ENCODE assay signal across 24 mouse cellular contexts in the genomic region with DNA sequence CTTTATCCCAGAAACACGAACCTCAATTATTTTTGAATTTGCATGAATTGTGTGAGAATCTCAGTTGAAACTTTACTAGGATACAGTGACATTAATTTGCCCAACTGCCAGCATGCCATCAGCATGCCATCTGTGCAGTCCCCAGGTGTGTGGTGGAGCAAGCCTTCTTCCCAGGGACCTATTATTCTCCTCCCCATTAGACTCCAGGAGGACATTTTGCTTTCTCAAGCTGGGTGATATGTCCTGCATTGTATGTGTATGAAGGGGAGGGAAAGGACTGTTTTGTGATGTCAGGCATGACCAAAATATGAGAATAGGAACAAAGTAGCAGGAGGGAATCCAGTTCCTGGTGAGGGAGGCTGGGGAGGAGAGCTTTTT.
A peak's percentile ranks its signal among the peaks of the same experiment; 100 is the strongest.
DNase-seq lines count a peak whose midpoint lies in the region; ATAC-seq lines count a peak whose summit lies in the region.
"Had no signal": no experiment of that assay in that cellular context is flagged by ENCODE, and none has a peak within 500 bp of the region (broad histone marks: within the 10 kb centered on the region; RNA-seq: fewer than 3 reads in every experiment).

No protein-coding gene starts in this region.

- peak overlapping the region; percentile 13; the same call in 1 of the 2 replicates for H3K4me2 ChIP-seq in midbrain, embryonic 13.5 days (replicated peaks)
- H3K4me2 ChIP-seq in midbrain, embryonic 16.5 days (ENCODE audit: low read length), result peak overlapping the region; percentile 2; the same call in 1 of the 2 replicates
- H3K4me2 ChIP-seq: embryonic facial prominence, embryonic 13.5 days; forebrain, embryonic 15.5 days; kidney, embryonic 15.5 days; limb, embryonic 12.5 days; liver, embryonic 11.5 days had no signal

- H3K9me3 ChIP-seq in midbrain, embryonic 13.5 days, result no peaks in the 10 kb centered on the region
- H3K9me3 ChIP-seq in midbrain, embryonic 10.5 days (replicated peaks), result no peaks in the 10 kb centered on the region
- H3K9me3 ChIP-seq in midbrain, embryonic 16.5 days (replicated peaks; ENCODE audit: control insufficient read depth, low read length, poor library complexity, severe bottlenecking), result no peaks in the 10 kb centered on the region
- H3K9me3 ChIP-seq: embryonic facial prominence, embryonic 13.5 days; forebrain, embryonic 15.5 days; kidney, embryonic 15.5 days; limb, embryonic 12.5 days had no signal

- H3K4me1 ChIP-seq in midbrain, embryonic 13.5 days (replicated peaks), result no peaks in the 10 kb centered on the region
- H3K4me1 ChIP-seq in midbrain, embryonic 10.5 days, result no peaks in the 10 kb centered on the region
- H3K4me1 ChIP-seq in midbrain, embryonic 16.5 days (ENCODE audit: control insufficient read depth, insufficient read depth, low read length), result no peaks in the 10 kb centered on the region
- H3K4me1 ChIP-seq: embryonic facial prominence, embryonic 13.5 days; forebrain, embryonic 15.5 days; kidney, embryonic 15.5 days; limb, embryonic 12.5 days had no signal

- no peaks in the 10 kb centered on the region for H3K36me3 ChIP-seq in midbrain, embryonic 13.5 days
- H3K36me3 ChIP-seq in midbrain, embryonic 10.5 days, result no peaks in the 10 kb centered on the region
- no peaks in the 10 kb centered on the region for H3K36me3 ChIP-seq in midbrain, embryonic 16.5 days (ENCODE audit: control insufficient read depth, insufficient read depth, low read length)
- H3K36me3 ChIP-seq: embryonic facial prominence, embryonic 13.5 days; forebrain, embryonic 15.5 days; kidney, embryonic 15.5 days; limb, embryonic 12.5 days had no signal

- H3K9ac ChIP-seq in midbrain, embryonic 13.5 days (replicated peaks), result no peak overlapping the region
- no peak overlapping the region for H3K9ac ChIP-seq in midbrain, embryonic 16.5 days (ENCODE audit: low read depth, low read length)
- H3K9ac ChIP-seq: embryonic facial prominence, embryonic 13.5 days; forebrain, embryonic 15.5 days; kidney, embryonic 15.5 days; limb, embryonic 12.5 days; liver, postnatal 0 days had no signal

- WGBS in midbrain, embryonic 13.5 days, result 69% methylated on average over 1 of the region's 1 CpGs
- WGBS in midbrain, embryonic 10.5 days, result 83% methylated on average over 1 of the region's 1 CpGs
- WGBS in midbrain, embryonic 16.5 days, result 51% methylated on average over 1 of the region's 1 CpGs

- intact Hi-C loops in heart, postnatal 25 days (cut with DNase I), result no loop called here

- ATAC-seq in midbrain, embryonic 13.5 days, result 0 out of 2 replicates have a peak, but pooled peaks have one; percentile 45
- peak; percentile 68 for ATAC-seq in midbrain, embryonic 16.5 days
- ATAC-seq: forebrain, embryonic 15.5 days; liver, postnatal 0 days; lung, postnatal 0 days had no signal

- H3K27me3 ChIP-seq in midbrain, embryonic 13.5 days, result no peaks in the 10 kb centered on the region
- H3K27me3 ChIP-seq in midbrain, embryonic 10.5 days (ENCODE audit: low read depth, poor library complexity, severe bottlenecking), result no peaks in the 10 kb centered on the region
- H3K27me3 ChIP-seq in midbrain, embryonic 16.5 days (ENCODE audit: control insufficient read depth, insufficient read depth, low read depth, low read length), result no peaks in the 10 kb centered on the region
- H3K27me3 ChIP-seq: embryonic facial prominence, embryonic 13.5 days; forebrain, embryonic 15.5 days; kidney, embryonic 15.5 days; limb, embryonic 12.5 days had no signal

- no peak overlapping the region for H3K4me3 ChIP-seq in midbrain, embryonic 13.5 days (replicated peaks)
- H3K4me3 ChIP-seq in midbrain, embryonic 10.5 days, result no peak overlapping the region
- H3K4me3 ChIP-seq in midbrain, embryonic 16.5 days (ENCODE audit: low read depth, low read length), result no peak overlapping the region
- H3K4me3 ChIP-seq: embryonic facial prominence, embryonic 13.5 days; erythroblast, embryonic 14.5 days; forebrain, embryonic 15.5 days; heart, adult 2 months; kidney, embryonic 15.5 days; limb, embryonic 12.5 days; myocyte had no signal

- H3K27ac ChIP-seq in midbrain, embryonic 13.5 days, result no peak overlapping the region
- no peak overlapping the region for H3K27ac ChIP-seq in midbrain, embryonic 10.5 days (replicated peaks)
- H3K27ac ChIP-seq in midbrain, embryonic 16.5 days (ENCODE audit: low read length), result no peak overlapping the region
- H3K27ac ChIP-seq: embryonic facial prominence, embryonic 13.5 days; forebrain, embryonic 15.5 days; heart, adult 2 months; kidney, embryonic 15.5 days; limb, embryonic 12.5 days; macrophage had no signal

- DNase-seq in midbrain, embryonic 10.5 days (ENCODE audit: low spot score), result no peak
- DNase-seq in cerebellum, adult 11-12 months, result peak; percentile 10
- DNase-seq in cerebellum, adult 9-10 months, result peak; percentile 4
- DNase-seq in heart, postnatal 25 days (ENCODE audit: low spot score), result no peak
- DNase-seq in heart, adult 9 months (ENCODE audit: low spot score in 2 of 2), result no peak
- DNase-seq: adrenal gland, adult 8-10 months; embryo, embryonic 11 days; gastrocnemius, postnatal 25 days; heart, adult 2 months; heart, postnatal 36 days; kidney, adult 11 months; liver, postnatal 0 days; right cerebral cortex, postnatal 14 days had no signal

Comparison
In these comparisons a context has a peak if more than half of its experiments do, and no peak if none do; other contexts are left out.
1. DNase-seq: peak in cerebellum, adult 11-12 months (single experiment) and cerebellum, adult 9-10 months (single experiment); none in midbrain, embryonic 10.5 days (single experiment), heart, postnatal 25 days (single experiment) and heart, adult 9 months (0 of 2).